In genomic region chr1:39493664-39494063, GRCm38 (mm10) we compare ENCODE assay signal across 20 mouse cellular contexts.
"Had no signal": no experiment of that assay in that cellular context is flagged by ENCODE, and none has a peak within 500 bp of the region (broad histone marks: within the 10 kb centered on the region; RNA-seq: fewer than 3 reads in every experiment).

No protein-coding gene starts in this region.

- H3K4me3 ChIP-seq: limb, embryonic 13.5 days; liver, embryonic 13.5 days; midbrain, embryonic 12.5 days; midbrain, embryonic 15.5 days; neural tube, embryonic 12.5 days; neural tube, embryonic 15.5 days had no signal

- H3K9ac ChIP-seq: limb, embryonic 13.5 days; liver, embryonic 13.5 days; lung, embryonic 14.5 days; midbrain, embryonic 12.5 days; midbrain, embryonic 15.5 days; neural tube, embryonic 12.5 days; neural tube, embryonic 15.5 days had no signal

- H3K9me3 ChIP-seq: liver, embryonic 13.5 days; midbrain, embryonic 12.5 days; midbrain, embryonic 15.5 days; neural tube, embryonic 15.5 days had no signal

- H3K4me2 ChIP-seq: limb, embryonic 13.5 days; liver, embryonic 13.5 days; lung, embryonic 14.5 days; midbrain, embryonic 12.5 days; midbrain, embryonic 15.5 days; neural tube, embryonic 12.5 days; neural tube, embryonic 15.5 days had no signal

- H3K27ac ChIP-seq: kidney, postnatal 0 days; limb, embryonic 13.5 days; liver, embryonic 13.5 days; midbrain, embryonic 12.5 days; midbrain, embryonic 15.5 days; neural tube, embryonic 12.5 days; neural tube, embryonic 15.5 days; stomach, postnatal 0 days had no signal

- H3K36me3 ChIP-seq: limb, embryonic 13.5 days; liver, embryonic 13.5 days; midbrain, embryonic 12.5 days; midbrain, embryonic 15.5 days; neural tube, embryonic 12.5 days had no signal

- DNase-seq: kidney, adult 2 months; kidney, postnatal 25 days; left cerebral cortex, postnatal 4 days; liver; liver, embryonic 13.5 days; lung, embryonic 14.5 days; right cerebral cortex, adult 18-20 months; right cerebral cortex, postnatal 14 days; right cerebral cortex, postnatal 4 days; thymus, adult 2 months; thymus, postnatal 14 days; thymus, postnatal 4 days had no signal

- H3K4me1 ChIP-seq: limb, embryonic 13.5 days; liver, embryonic 13.5 days; midbrain, embryonic 12.5 days; midbrain, embryonic 15.5 days; neural tube, embryonic 12.5 days; neural tube, embryonic 15.5 days had no signal

- H3K27me3 ChIP-seq: limb, embryonic 13.5 days; midbrain, embryonic 12.5 days; midbrain, embryonic 15.5 days; neural tube, embryonic 12.5 days; neural tube, embryonic 15.5 days had no signal

- ATAC-seq: lung, postnatal 0 days; midbrain, embryonic 15.5 days had no signal
